Mouse (Mus musculus) cerebellum, adult 9-10 months (tissue): Measurements from ENCODE around the gene Nrbp1.

Source experiments
- DNase-seq: peaks from one replicate; pipeline ENCODE4 v3.0.0; 2022

Nrbp1 gene

DNA sequence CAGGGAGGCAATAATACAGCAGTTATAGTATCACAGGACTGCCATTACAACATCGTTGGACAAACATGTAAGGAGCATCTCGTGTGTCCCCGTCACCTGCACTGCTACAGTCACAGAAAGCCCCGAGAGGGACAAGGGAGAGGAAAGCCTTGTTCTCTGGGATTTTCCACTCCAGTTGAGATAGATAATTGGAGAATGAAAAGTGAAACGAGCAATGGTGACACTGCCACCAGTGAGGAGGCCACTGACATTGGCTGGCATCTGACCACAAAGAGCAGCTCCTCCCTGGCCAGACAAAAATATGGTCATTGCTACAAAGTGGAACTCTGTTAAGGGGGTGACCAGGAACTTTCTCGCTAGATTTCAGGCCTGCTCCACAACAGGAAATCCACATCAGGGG lies 27.0 kb downstream of the Nrbp1 start:
- no peak for DNase-seq

GRCm38 (mm10) chr5:31273018-31273417 lies 32.4 kb downstream of the Nrbp1 start:
- DNase-seq, result no peak

- DNase-seq, result no peak
These were observed 38.8 kb downstream of the Nrbp1 start for GRCm38 (mm10) chr5:31279245-31279988.

DNA sequence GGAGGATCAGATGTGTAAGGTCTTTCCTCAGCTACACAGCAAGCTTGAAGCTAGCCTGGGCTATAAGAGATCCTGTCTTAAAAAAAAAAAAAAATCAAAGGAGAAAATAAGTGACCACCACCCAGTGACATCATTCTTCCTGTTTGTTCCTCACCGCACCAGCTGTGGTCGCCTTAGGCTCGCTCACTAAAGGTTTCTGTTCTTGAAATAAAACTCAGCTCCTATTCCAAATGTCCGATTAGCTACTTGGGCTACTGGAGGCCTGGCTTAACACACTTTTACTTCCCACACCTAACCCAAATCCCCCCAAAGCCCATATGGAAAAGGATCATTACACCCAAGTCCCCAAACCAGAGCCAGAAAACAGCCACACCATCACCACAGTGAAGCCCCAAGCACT lies 47.6 kb downstream of the Nrbp1 start:
- no peak for DNase-seq

DNA sequence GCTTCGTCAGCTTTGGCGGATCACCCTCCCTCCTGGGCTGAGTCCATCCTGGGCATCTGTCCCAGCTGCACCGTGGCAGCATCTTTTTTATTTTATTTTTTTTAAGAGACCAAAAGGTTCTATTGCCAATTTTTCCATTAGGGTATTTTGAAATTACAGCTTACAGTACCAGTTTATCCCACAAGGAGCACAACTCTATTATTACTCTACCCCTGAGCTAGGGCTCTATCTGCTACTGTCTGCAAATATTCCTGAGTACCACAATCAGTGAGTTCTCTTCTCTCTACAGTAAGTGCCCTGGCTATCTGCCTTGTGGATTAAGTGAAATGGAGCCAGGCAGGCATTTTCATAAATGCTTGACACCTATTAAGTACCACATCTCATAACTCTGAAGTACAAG lies 48.0 kb downstream of the Nrbp1 start:
- no peak for DNase-seq

- DNase-seq, result no peak
These were observed 49.1 kb downstream of the Nrbp1 start for GRCm38 (mm10) chr5:31289626-31290230.

GRCm38 (mm10) chr5:31290521-31291360 lies 50.1 kb downstream of the Nrbp1 start, which contains the start of gene Ift172:
Gene Ift172 (minus strand): TSS chr5:31291116.
- peak; percentile 97 for DNase-seq

GRCm38 (mm10) chr5:31291361-31291688 lies 50.7 kb downstream of the Nrbp1 start:
- DNase-seq, result no peak

DNA sequence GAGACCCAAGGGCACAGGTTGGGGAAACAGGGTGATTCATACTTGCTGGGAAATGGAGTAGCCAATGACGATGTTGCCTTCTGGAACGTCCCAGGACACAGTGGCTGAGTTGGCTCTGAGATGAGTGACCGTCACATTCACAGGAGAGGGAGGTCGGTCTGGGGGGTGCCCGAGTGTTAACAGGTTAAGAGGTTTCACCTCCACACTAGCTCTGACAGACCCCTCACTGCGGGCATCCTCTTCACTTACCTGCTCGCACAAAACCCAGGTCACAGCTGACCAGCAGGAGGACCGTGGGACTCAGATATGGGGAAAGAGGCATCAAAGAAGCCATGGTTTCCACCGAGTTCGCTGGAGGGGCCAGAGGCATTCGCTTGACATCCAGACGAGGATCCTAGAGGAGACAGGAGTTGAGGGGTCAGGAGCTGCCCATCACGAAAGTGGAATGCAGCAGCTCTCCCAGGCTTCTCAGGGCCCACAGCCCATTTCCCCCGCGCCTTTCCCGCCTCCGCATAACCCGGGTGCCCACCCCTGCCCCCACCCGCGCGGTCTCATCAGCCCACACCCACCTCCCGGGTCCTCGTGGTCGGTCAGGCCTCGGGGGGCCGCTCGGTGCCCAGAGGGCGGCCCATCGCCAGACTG lies 54.4 kb downstream of the Nrbp1 start:
- DNase-seq, result peak; percentile 44

DNA sequence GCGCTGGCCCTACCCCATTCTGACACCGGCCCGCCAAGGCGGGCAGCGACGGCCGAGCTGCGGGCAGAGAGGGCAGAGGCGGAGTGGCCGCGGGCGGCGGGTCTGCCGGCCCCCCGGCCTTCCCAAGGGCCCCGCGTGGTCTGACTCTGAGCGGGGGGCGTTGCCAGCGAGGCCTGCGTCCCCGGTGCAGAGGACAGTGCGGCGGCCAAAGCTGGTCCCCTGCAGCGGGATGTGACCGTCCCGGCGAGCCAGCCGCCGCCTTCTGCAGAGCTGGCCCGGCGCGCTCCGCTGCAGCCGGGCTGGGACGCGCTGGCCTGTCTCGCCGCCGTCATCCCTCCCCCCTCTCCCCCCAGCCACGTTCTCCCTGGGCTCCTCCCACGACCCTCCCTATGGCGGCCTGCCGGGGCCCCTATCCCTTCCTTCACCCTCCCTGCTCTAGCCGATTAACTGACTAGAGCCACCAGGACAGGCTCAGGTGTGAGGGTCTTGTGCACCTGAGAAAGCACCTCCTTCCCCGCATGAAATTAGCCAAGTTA lies 55.0 kb downstream of the Nrbp1 start, which contains the start of gene Fndc4:
Gene Fndc4, minus strand, starts transcription at position 475 of the 536 bp plus-strand sequence.
- peak; percentile 73 for DNase-seq

DNA sequence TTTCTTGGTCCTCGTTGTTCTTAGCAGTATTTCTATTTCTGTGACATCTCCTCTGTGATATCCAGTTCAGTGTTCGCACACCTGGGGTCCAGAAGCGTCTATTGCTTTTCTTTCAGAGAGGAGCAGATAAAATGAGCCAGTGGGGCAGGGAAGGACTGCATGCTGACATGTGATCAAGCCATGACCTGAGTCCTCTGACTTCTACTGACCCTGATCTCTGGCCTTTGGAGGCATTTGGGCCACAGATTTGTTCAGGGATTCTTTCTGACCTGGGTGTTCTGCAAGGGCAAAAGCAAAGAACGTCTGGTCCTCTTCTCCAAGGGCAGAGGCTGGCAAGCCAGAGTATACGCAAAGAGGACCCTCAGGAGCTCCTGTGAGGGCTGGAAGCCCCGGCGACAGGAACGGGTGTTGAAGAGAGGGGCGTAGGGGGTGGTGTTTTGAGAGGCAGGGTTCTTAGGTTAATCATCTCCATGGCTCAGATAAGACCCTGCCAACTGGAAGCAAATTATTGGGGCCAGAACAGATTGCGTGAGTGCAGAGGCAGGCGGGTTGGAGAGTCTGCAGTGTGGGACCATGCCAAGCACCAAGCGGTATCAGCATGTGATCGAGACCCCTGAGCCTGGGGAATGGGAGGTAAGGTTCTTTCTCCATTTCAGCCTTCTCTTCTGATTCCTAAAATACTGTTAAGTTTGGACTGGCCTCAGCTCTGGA lies 56.5 kb downstream of the Nrbp1 start, which contains the start of gene Gckr:
Gene Gckr, plus strand, starts transcription at position 397 of the 711 bp plus-strand sequence.
- no peak for DNase-seq

- no peak for DNase-seq
These were observed 57.3 kb downstream of the Nrbp1 start for GRCm38 (mm10) chr5:31297981-31298380.

- DNase-seq, result no peak
These were observed 57.8 kb downstream of the Nrbp1 start for GRCm38 (mm10) chr5:31298486-31298885.
